Mouse (Mus musculus): ENCODE measurements around the gene Abhd12. TPM values are rescaled to one million over a fixed set of nuclear protein-coding genes. Genes with fewer than 3 reads are reported as not detected.
A peak's percentile ranks its signal among the peaks of the same experiment; 100 is the strongest.

Abhd12 gene
- total and polyA plus RNA-seq, 3 experiments = 17.2 to 24.5 (median 23.9) TPM

GRCm38 (mm10) chr2:150816676-150817402 is 87.7 kb downstream of the Abhd12 start:
- Histone ChIP-seq H3K9me3 (replicated peaks) (no peaks in the 10 kb centered on the region), H3K4me3 (ENCODE audit: low read depth, low read length) (no peak overlapping the region), H3K27me3 (ENCODE audit: insufficient read depth, low read length) (no peaks in the 10 kb centered on the region), H3K4me1 (ENCODE audit: insufficient read depth, low read depth, low read length) (no peaks in the 10 kb centered on the region; the same call in 1 of the 2 replicates), H3K36me3 (replicated peaks) (peaks cover 69% of the 10 kb centered on the region)
- TF ChIP-seq CTCF (IDR thresholded peaks at IDR 0.05; ENCODE audit: low read depth, low read length) (no peak), GATA1 (IDR thresholded peaks at IDR 0.05; ENCODE audit: borderline replicate concordance, low read length) (no peak), GATA2 (IDR thresholded peaks at IDR 0.05; ENCODE audit: borderline replicate concordance, low read depth, low read length) (no peak), TAL1 (conservative IDR thresholded peaks at IDR 0.05; ENCODE audit: low read depth, low read length) (no peak), POLR2AphosphoS5 (IDR thresholded peaks at IDR 0.05; ENCODE audit: insufficient replicate concordance, low read depth, low read length) (no peak)
- DNase-seq (ENCODE audit: low spot score) (no peak), ATAC-seq (ENCODE audit: extremely low read depth, insufficient number of reproducible peaks, low FRiP score, poor library complexity, severe bottlenecking) (no peak)

GRCm38 (mm10) chr2:150812816-150813215 is 91.7 kb downstream of the Abhd12 start:
- H3K27me3 ChIP-seq (ENCODE audit: insufficient read depth, low read length) = no peaks in the 10 kb centered on the region
- H3K4me1 ChIP-seq (ENCODE audit: insufficient read depth, low read depth, low read length) = no peaks in the 10 kb centered on the region; the same call in 1 of the 2 replicates
- H3K4me3 ChIP-seq (ENCODE audit: low read depth, low read length) = no peak overlapping the region
- no peak for ATAC-seq (ENCODE audit: extremely low read depth, insufficient number of reproducible peaks, low FRiP score, poor library complexity, severe bottlenecking)
- no peaks in the 10 kb centered on the region for H3K9me3 ChIP-seq (replicated peaks)
- TF ChIP-seq POLR2AphosphoS5 (IDR thresholded peaks at IDR 0.05; ENCODE audit: insufficient replicate concordance, low read depth, low read length) = no peak
- no peak for TF ChIP-seq GATA2 (IDR thresholded peaks at IDR 0.05; ENCODE audit: borderline replicate concordance, low read depth, low read length)
- TF ChIP-seq GATA1 (IDR thresholded peaks at IDR 0.05; ENCODE audit: borderline replicate concordance, low read length) = no peak
- no peak for TF ChIP-seq CTCF (IDR thresholded peaks at IDR 0.05; ENCODE audit: low read depth, low read length)
- TF ChIP-seq TAL1 (conservative IDR thresholded peaks at IDR 0.05; ENCODE audit: low read depth, low read length) = no peak
- no peak for DNase-seq (ENCODE audit: low spot score)
- peaks cover 76% of the 10 kb centered on the region for H3K36me3 ChIP-seq (replicated peaks)

GRCm38 (mm10) chr2:150810603-150811002 is 93.9 kb downstream of the Abhd12 start:
- H3K36me3 ChIP-seq (replicated peaks) = peaks cover 72% of the 10 kb centered on the region
- H3K4me1 ChIP-seq (ENCODE audit: insufficient read depth, low read depth, low read length) = no peaks in the 10 kb centered on the region; the same call in 1 of the 2 replicates
- no peak for TF ChIP-seq CTCF (IDR thresholded peaks at IDR 0.05; ENCODE audit: low read depth, low read length)
- TF ChIP-seq POLR2AphosphoS5 (IDR thresholded peaks at IDR 0.05; ENCODE audit: insufficient replicate concordance, low read depth, low read length) = no peak
- no peak for ATAC-seq (ENCODE audit: extremely low read depth, insufficient number of reproducible peaks, low FRiP score, poor library complexity, severe bottlenecking)
- no peak overlapping the region for H3K4me3 ChIP-seq (ENCODE audit: low read depth, low read length)
- H3K27me3 ChIP-seq (ENCODE audit: insufficient read depth, low read length) = no peaks in the 10 kb centered on the region
- DNase-seq (ENCODE audit: low spot score) = no peak
- H3K9me3 ChIP-seq (replicated peaks) = no peaks in the 10 kb centered on the region

- no peak for ATAC-seq (ENCODE audit: extremely low read depth, insufficient number of reproducible peaks, low FRiP score, poor library complexity, severe bottlenecking)
- Histone ChIP-seq H3K9me3 (replicated peaks) (no peaks in the 10 kb centered on the region), H3K4me1 (ENCODE audit: insufficient read depth, low read depth, low read length) (no peaks in the 10 kb centered on the region; the same call in 1 of the 2 replicates), H3K4me3 (ENCODE audit: low read depth, low read length) (no peak overlapping the region), H3K27me3 (ENCODE audit: insufficient read depth, low read length) (no peaks in the 10 kb centered on the region), H3K36me3 (replicated peaks) (peaks cover 61% of the 10 kb centered on the region)
- DNase-seq (ENCODE audit: low spot score) = no peak
- TF ChIP-seq POLR2AphosphoS5 (IDR thresholded peaks at IDR 0.05; ENCODE audit: insufficient replicate concordance, low read depth, low read length) (no peak), CTCF (IDR thresholded peaks at IDR 0.05; ENCODE audit: low read depth, low read length) (no peak), TAL1 (conservative IDR thresholded peaks at IDR 0.05; ENCODE audit: low read depth, low read length) (no peak)
Observed at GRCm38 (mm10) chr2:150808812-150809211, 95.7 kb downstream of the Abhd12 start.

GRCm38 (mm10) chr2:150808381-150808780 is 96.2 kb downstream of the Abhd12 start:
- TF ChIP-seq GATA2 (IDR thresholded peaks at IDR 0.05; ENCODE audit: borderline replicate concordance, low read depth, low read length) (no peak), GATA1 (IDR thresholded peaks at IDR 0.05; ENCODE audit: borderline replicate concordance, low read length) (no peak), CTCF (IDR thresholded peaks at IDR 0.05; ENCODE audit: low read depth, low read length) (no peak), TAL1 (conservative IDR thresholded peaks at IDR 0.05; ENCODE audit: low read depth, low read length) (no peak), POLR2AphosphoS5 (IDR thresholded peaks at IDR 0.05; ENCODE audit: insufficient replicate concordance, low read depth, low read length) (no peak)
- Histone ChIP-seq H3K36me3 (replicated peaks) (peaks cover 56% of the 10 kb centered on the region), H3K4me3 (ENCODE audit: low read depth, low read length) (no peak overlapping the region), H3K4me1 (ENCODE audit: insufficient read depth, low read depth, low read length) (no peaks in the 10 kb centered on the region; the same call in 1 of the 2 replicates), H3K27me3 (ENCODE audit: insufficient read depth, low read length) (no peaks in the 10 kb centered on the region), H3K9me3 (replicated peaks) (no peaks in the 10 kb centered on the region)
- DNase-seq (ENCODE audit: low spot score) = no peak
- no peak for ATAC-seq (ENCODE audit: extremely low read depth, insufficient number of reproducible peaks, low FRiP score, poor library complexity, severe bottlenecking)

GRCm38 (mm10) chr2:150803035-150803434 is 101.5 kb downstream of the Abhd12 start:
- no peak overlapping the region for H3K4me3 ChIP-seq (ENCODE audit: low read depth, low read length)
- H3K4me1 ChIP-seq (ENCODE audit: insufficient read depth, low read depth, low read length) = no peaks in the 10 kb centered on the region
- ATAC-seq (ENCODE audit: extremely low read depth, insufficient number of reproducible peaks, low FRiP score, poor library complexity, severe bottlenecking) = peak; percentile 45; the same call in 1 of the 2 replicates
- DNase-seq (ENCODE audit: low spot score) = no peak
- no peak for TF ChIP-seq GATA2 (IDR thresholded peaks at IDR 0.05; ENCODE audit: borderline replicate concordance, low read depth, low read length)
- TF ChIP-seq GATA1 (IDR thresholded peaks at IDR 0.05; ENCODE audit: borderline replicate concordance, low read length) = no peak
- no peak for TF ChIP-seq POLR2AphosphoS5 (IDR thresholded peaks at IDR 0.05; ENCODE audit: insufficient replicate concordance, low read depth, low read length)
- TF ChIP-seq CTCF (IDR thresholded peaks at IDR 0.05; ENCODE audit: low read depth, low read length) = no peak
- no peak for TF ChIP-seq TAL1 (conservative IDR thresholded peaks at IDR 0.05; ENCODE audit: low read depth, low read length)
- H3K9me3 ChIP-seq (replicated peaks) = no peaks in the 10 kb centered on the region
- peaks cover 26% of the 10 kb centered on the region for H3K36me3 ChIP-seq (replicated peaks)
- H3K27me3 ChIP-seq (ENCODE audit: insufficient read depth, low read length) = no peaks in the 10 kb centered on the region
